Mouse (Mus musculus): Measurements from ENCODE around the gene Dhdh. TPM values are rescaled to one million over a fixed set of nuclear protein-coding genes. Genes with fewer than 3 reads are reported as not detected.
"Not testable (repeated sequence)": the region's sequence is repeated elsewhere in the genome, so short reads cannot be mapped to it uniquely, and the experiment has no call there.

The Dhdh gene
- polyA plus RNA-seq, 1 experiment from 2014 or later = 3.9 TPM

DNA sequence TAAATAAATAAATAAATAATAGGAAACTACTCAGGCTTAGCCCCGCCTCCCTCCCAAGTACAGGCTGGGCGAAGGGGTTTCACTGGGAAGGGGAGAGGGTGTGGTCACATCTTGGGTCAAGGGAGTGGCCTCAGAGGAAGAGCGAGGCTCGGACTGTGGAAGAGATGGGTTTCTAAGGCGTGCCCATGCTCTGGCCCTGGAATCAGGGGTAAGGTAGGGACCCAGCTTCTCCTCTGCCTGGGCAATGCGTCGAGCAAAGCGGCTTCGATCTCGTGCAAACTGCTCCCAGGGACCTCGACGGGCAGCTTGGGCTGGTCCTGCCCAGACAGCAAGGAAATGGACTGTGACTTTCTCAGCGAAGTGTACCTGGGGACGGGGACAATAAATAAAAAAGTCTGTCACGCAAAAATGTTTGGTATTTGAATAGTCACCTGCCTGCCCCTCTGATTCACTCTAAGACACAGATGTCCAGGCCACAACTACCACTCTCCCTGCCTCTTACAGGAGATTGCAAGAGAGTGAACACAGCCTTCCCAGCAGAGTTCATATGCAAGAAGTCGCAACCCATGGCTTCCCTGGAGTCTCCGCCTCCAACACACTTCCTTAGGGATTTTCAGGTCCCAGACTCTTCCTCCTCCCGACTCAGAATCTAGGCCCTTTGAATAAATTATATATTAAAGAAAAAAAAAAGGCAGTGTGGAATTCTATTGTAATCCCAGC lies 34.5 kb upstream of the Dhdh start:
- peaks cover 23% of the 10 kb centered on the region for H3K36me3 ChIP-seq
- no peaks in the 10 kb centered on the region for H3K27me3 ChIP-seq (replicated peaks)
- H3K9ac ChIP-seq = peak overlapping the region; percentile 88
- ATAC-seq (ENCODE audit: extremely low read depth, insufficient number of reproducible peaks, low FRiP score, low TSS enrichment) = peak; percentile 35; the same call in 1 of the 2 replicates
- WGBS = 66% methylated on average over 18 of the region's 18 CpGs
- H3K4me3 ChIP-seq = peak overlapping the region; percentile 92
- H3K4me2 ChIP-seq = peak overlapping the region; percentile 91
- no peaks in the 10 kb centered on the region for H3K9me3 ChIP-seq
- peaks cover 46% of the 10 kb centered on the region for H3K4me1 ChIP-seq
- peak overlapping the region; percentile 89 for H3K27ac ChIP-seq (replicated peaks)

DNA sequence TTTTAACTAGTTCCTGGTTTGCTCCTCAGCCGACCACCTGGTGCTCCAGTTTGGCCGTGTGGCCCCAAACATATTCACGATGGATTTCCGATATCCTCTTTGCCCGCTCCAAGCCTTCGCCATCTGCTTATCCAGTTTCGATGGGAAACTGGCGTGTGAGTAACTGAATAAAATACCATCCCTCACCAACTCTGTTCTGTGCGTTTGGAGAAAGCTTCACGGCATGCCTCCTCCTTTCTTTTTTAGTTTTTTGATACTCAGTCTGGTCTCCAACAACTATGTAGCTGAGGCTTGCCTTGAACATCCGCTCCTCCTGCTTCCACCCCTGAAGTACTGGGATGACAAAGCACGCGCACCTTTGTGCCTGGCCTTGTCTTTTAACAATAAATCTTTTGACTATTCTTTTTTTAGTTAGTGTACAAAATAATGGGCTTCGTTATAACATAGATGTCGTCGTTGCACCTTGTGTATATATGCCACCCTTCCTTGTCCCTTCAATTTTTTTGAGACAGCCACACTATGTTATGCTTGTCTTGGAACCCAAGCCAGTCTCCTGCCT lies 33.7 kb upstream of the Dhdh start:
- Histone ChIP-seq H3K4me1 (peaks cover 46% of the 10 kb centered on the region), H3K27ac (replicated peaks) (peak overlapping the region; percentile 89), H3K4me3 (peak overlapping the region; percentile 92), H3K9ac (peak overlapping the region; percentile 88), H3K27me3 (replicated peaks) (no peaks in the 10 kb centered on the region), H3K9me3 (no peaks in the 10 kb centered on the region), H3K36me3 (peaks cover 23% of the 10 kb centered on the region), H3K4me2 (peak overlapping the region; percentile 91)
- WGBS = 50% methylated on average over 16 of the region's 16 CpGs
- no peak for ATAC-seq (ENCODE audit: extremely low read depth, insufficient number of reproducible peaks, low FRiP score, low TSS enrichment)

DNA sequence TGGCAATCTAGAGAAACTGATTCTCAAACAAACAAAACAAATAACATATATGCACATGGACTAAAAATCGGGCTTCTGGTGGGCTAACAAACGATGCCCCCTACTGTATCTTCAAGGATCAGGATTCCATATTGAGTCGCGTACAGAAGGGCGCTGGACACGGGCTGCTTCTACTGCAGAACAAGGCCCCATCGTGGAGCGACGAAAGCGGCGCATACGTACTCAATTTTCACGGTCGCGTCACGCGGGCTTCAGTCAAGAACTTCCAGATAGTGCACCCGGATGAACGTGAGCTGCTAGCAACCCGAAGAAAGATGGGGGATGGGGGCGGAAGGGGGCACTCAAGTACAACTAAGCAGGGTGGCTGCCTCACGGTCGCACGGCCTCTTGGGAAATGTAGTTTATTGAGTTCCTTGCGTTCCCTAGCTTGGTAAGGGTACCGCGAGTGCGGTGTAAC lies 33.2 kb upstream of the Dhdh start:
- Histone ChIP-seq H3K9me3 (no peaks in the 10 kb centered on the region), H3K27ac (replicated peaks) (peak overlapping the region; percentile 89), H3K4me2 (peak overlapping the region; percentile 91), H3K4me1 (peaks cover 43% of the 10 kb centered on the region), H3K4me3 (peak overlapping the region; percentile 92), H3K9ac (peak overlapping the region; percentile 88), H3K27me3 (replicated peaks) (no peaks in the 10 kb centered on the region), H3K36me3 (peaks cover 23% of the 10 kb centered on the region)
- WGBS = under 1% methylated on average over 28 of the region's 28 CpGs
- peak; percentile 14; the same call in 1 of the 2 replicates for ATAC-seq (ENCODE audit: extremely low read depth, insufficient number of reproducible peaks, low FRiP score, low TSS enrichment)

DNA sequence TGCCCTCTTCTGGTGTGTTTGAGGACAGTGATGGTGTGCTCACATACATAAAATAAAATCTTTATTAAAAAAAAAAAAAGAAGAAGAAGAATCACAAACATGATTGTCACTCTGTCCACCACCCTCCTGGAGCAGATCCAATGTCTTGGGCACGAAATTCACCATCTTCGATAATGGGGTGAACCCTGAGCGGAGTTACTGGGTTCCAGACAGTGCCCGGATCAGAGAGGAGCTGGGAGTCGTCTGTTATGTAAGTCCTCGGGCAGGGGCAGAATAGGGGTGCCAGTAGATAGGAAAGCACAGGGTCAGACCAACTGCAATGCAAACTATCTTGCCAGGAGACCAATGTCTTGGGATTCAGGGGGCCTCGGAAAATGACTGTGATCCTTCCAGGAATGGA lies 32.0 kb upstream of the Dhdh start:
- Histone ChIP-seq H3K36me3 (peaks cover 23% of the 10 kb centered on the region), H3K27me3 (replicated peaks) (no peaks in the 10 kb centered on the region), H3K9me3 (no peaks in the 10 kb centered on the region), H3K4me1 (peaks cover 49% of the 10 kb centered on the region), H3K9ac (no peak overlapping the region), H3K27ac (replicated peaks) (no peak overlapping the region), H3K4me3 (peak overlapping the region; percentile 92), H3K4me2 (peak overlapping the region; percentile 91)
- ATAC-seq (ENCODE audit: extremely low read depth, insufficient number of reproducible peaks, low FRiP score, low TSS enrichment) = no peak
- 88% methylated on average over 7 of the region's 7 CpGs for WGBS

DNA sequence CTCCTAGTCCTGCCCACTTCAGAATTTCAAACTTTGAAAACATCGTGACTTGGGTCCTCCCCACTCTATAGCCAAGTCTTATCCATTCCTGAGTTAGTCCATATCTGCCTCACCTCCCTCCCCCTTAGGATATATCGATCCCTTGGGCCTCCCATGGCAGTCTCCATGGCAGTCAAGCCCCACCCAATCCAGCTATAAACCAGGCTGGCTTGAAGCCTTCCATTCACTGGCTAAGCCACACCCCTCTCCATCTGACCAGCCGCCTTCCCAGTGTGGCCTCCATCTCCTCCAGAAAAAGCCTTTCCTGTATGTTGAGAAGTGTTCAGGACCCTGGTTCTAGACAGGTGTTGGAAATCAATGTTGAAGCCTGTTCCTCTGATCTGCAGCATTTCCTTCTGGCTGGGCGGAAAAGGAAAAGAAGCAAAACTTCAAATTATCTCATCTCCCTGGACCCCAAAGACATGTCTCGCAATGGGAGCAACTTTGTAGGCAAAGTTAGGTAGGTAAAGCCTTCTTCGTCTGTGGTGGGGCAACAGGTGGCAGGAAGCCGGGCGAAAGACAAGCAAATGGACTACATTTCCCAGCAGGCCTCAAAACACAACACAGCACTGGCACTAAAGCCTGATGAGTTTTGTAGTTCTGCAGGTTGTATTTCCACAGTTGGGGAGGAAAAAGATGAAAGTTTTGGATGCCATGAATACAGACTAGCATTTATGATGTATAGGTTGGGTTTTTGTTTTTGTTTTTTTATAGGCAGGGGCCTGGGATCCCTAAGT lies 30.9 kb upstream of the Dhdh start:
- Histone ChIP-seq H3K4me1 (peaks cover 45% of the 10 kb centered on the region), H3K9ac (no peak overlapping the region), H3K27me3 (replicated peaks) (no peaks in the 10 kb centered on the region), H3K4me3 (no peak overlapping the region), H3K9me3 (no peaks in the 10 kb centered on the region), H3K27ac (replicated peaks) (no peak overlapping the region), H3K36me3 (peaks cover 22% of the 10 kb centered on the region), H3K4me2 (no peak overlapping the region; the same call in 1 of the 2 replicates)
- WGBS = 71% methylated on average over 8 of the region's 8 CpGs
- ATAC-seq (ENCODE audit: extremely low read depth, insufficient number of reproducible peaks, low FRiP score, low TSS enrichment) = no peak

DNA sequence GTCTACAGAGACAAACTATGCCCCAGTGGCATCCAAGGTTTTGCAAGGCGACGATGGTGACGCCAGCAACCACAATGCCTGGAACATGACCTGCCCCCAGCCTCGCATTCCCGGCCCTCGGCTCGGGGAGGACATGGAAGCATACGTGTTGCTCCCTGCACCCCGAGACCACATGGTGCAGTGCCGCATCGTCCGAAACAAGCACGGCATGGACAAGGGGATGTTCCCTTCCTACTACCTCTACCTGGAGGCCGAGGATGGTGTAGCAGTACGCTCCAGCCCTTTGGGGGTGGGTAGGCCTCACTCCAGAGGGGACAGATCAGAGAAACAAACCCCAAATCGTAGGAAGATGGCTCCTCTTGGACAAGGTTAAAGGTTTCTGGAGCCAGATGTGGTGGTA lies 30.0 kb upstream of the Dhdh start:
- H3K9me3 ChIP-seq = no peaks in the 10 kb centered on the region
- H3K4me3 ChIP-seq = no peak overlapping the region
- no peak overlapping the region for H3K4me2 ChIP-seq
- H3K36me3 ChIP-seq = peaks cover 14% of the 10 kb centered on the region
- no peaks in the 10 kb centered on the region for H3K27me3 ChIP-seq (replicated peaks)
- H3K4me1 ChIP-seq = peaks cover 38% of the 10 kb centered on the region
- 88% methylated on average over 16 of the region's 16 CpGs for WGBS
- no peak for ATAC-seq (ENCODE audit: extremely low read depth, insufficient number of reproducible peaks, low FRiP score, low TSS enrichment)
- H3K9ac ChIP-seq = no peak overlapping the region
- H3K27ac ChIP-seq (replicated peaks) = no peak overlapping the region

DNA sequence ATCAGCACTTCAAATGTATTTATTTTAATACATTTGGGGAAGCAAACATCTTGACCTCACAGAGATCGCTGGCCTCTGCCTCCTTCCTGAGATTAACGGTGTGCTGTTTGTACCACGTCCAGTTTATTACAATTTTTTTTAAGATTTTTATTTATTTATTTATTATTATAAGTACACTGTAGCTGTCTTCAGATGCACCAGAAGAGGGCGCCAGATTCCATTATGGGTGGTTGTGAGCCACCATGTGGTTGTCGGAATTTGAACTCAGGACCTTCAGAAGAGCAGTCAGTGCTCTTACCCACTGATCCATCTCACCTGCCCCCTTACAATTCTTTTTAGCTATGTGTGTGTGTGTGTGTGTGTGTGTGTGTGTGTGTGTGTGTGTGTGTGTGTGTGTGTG lies 28.2 kb upstream of the Dhdh start:
- not testable (repeated sequence) for H3K4me3 ChIP-seq; ATAC-seq (ENCODE audit: extremely low read depth, insufficient number of reproducible peaks, low FRiP score, low TSS enrichment); H3K9ac ChIP-seq; H3K9me3 ChIP-seq; H3K27ac ChIP-seq (replicated peaks); H3K27me3 ChIP-seq (replicated peaks); H3K36me3 ChIP-seq; H3K4me2 ChIP-seq
- WGBS = 61% methylated on average over 5 of the region's 5 CpGs
- H3K4me1 ChIP-seq = peaks cover 21% of the 10 kb centered on the region

DNA sequence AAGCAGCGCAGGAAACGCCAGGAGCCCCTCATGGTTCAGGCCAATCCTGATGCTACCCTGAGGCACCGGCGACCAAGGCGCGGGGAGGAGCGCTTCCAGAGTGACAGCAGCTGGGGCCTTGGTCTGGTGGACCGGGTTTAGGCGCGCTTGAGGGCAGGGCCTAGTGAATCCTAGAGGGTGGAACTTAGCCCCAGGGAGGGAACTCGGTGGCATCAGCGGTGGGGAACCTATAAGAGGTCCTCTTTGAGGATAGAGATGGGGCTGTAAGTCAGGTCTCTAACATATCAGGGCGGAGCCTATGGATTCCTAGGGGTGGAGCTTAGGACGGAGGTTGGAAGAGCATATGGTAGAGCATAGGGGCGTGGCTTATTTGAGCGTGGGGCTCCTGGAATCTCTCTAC lies 26.8 kb upstream of the Dhdh start:
- peak overlapping the region; percentile 13 for H3K27ac ChIP-seq (replicated peaks)
- H3K9me3 ChIP-seq = no peaks in the 10 kb centered on the region
- H3K4me1 ChIP-seq = peaks cover 16% of the 10 kb centered on the region
- no peak overlapping the region; the same call in 1 of the 2 replicates for H3K9ac ChIP-seq
- H3K36me3 ChIP-seq = no peaks in the 10 kb centered on the region
- H3K27me3 ChIP-seq (replicated peaks) = no peaks in the 10 kb centered on the region
- 18% methylated on average over 16 of the region's 16 CpGs for WGBS
- H3K4me2 ChIP-seq = peak overlapping the region; percentile 52
- H3K4me3 ChIP-seq = peak overlapping the region; percentile 24; the same call in 1 of the 2 replicates
- peak; percentile 65; the same call in 1 of the 2 replicates for ATAC-seq (ENCODE audit: extremely low read depth, insufficient number of reproducible peaks, low FRiP score, low TSS enrichment)

DNA sequence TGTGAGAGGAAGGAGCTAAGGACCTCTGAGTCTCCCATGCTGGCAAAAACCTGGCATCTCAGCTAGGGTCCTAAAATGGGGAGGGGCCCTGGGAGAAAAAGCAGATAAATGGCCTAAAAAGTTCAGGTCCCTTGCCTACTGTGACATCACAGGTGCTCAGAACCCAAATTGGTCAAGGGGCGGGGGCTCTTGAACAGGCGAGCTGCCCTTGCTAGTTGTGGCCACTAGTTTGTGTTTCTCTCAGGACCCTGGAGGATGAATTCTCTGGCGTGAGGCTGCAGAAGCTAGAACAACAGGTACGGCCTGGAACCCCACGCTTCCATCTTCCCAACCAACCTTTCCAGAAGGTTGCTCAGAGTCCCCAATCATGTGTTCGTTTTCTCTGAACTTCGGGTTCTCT lies 25.8 kb upstream of the Dhdh start:
- no peak overlapping the region for H3K4me3 ChIP-seq
- no peak for ATAC-seq (ENCODE audit: extremely low read depth, insufficient number of reproducible peaks, low FRiP score, low TSS enrichment)
- no peak overlapping the region for H3K27ac ChIP-seq (replicated peaks)
- no peaks in the 10 kb centered on the region for H3K36me3 ChIP-seq
- no peaks in the 10 kb centered on the region for H3K9me3 ChIP-seq
- no peaks in the 10 kb centered on the region for H3K27me3 ChIP-seq (replicated peaks)
- H3K4me2 ChIP-seq = no peak overlapping the region
- H3K4me1 ChIP-seq = peaks cover 18% of the 10 kb centered on the region
- 84% methylated on average over 7 of the region's 7 CpGs for WGBS
- no peak overlapping the region for H3K9ac ChIP-seq

DNA sequence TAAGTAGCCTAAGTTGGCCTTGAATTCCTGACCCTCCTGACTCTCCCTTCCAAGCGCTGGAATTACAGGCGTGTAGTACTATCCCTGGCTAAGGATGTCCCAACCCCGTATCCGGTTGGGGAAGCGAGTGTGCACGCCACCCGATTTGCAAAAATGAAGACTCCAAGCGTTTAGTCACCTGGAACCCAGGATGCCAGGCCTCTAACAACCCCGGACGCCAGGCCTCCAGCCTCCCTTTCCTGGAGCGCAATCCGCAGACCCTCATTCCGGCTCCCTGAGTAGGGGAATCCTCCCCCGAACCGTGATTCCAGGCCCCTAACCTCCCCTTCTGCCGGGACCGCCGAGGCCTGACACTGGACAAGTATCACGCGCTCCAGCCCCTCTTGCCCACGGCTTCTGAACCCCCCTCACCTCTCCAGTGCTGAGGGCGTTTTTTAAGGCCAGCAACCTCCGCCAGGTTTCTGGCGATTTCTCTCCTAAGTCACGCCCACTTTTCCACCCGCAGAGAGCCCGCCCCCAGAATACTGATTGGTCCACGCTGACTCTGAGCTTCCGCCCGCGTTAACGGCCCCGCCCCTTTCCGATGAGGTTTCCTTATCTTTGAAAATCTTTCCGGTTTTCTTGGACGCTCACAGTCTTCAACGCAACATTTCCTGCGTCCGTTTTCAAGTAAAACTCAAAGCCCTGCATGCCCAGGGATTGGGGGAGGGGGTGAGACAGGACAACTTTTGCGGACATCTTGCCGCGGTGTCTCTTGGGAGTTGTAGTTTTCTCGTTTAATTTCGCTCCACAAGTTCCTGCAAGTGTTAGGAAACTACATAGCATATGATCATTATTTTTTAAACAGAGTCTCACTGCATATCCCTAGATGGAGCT lies 21.5 kb upstream of the Dhdh start, which contains the start of gene Nucb1:
Gene Nucb1 (minus strand): TSS at position 495 of the 876 bp plus-strand sequence.
- under 1% methylated on average over 44 of the region's 44 CpGs for WGBS
- Histone ChIP-seq H3K4me1 (peaks cover 19% of the 10 kb centered on the region), H3K4me3 (peak within 1 kb of the TSS; percentile 90), H3K9me3 (no peaks in the 10 kb centered on the region), H3K9ac (peak within 1 kb of the TSS; percentile 95), H3K27ac (replicated peaks) (peak within 1 kb of the TSS; percentile 90), H3K36me3 (peaks cover 29% of the 10 kb centered on the region), H3K27me3 (replicated peaks) (no peaks in the 10 kb centered on the region), H3K4me2 (peak within 1 kb of the TSS; percentile 96)
- peak; percentile 76 for ATAC-seq (ENCODE audit: extremely low read depth, insufficient number of reproducible peaks, low FRiP score, low TSS enrichment)
